Mouse (Mus musculus) liver, adult 10 weeks (tissue): ENCODE data around the gene Xylb. TPM values are rescaled to one million over a fixed set of nuclear protein-coding genes. Genes with fewer than 3 reads are reported as not detected.

Experiments used
- polyA plus RNA-seq: library from polyadenylated mRNA; stranded (reverse); fragments of 350-450 nt; fragmentation: Illumina TruSeq; extraction: RNeasy Lipid Tissue Mini Kit (QIAGEN cat#74804); gene quantifications from one replicate; pipeline ENCODE4 v1.2.3, GENCODE M21; 2014; ENCODE audit warnings: low read depth, low replicate concordance

Gene Xylb
- 61.5 TPM for polyA plus RNA-seq

GRCm38 (mm10) chr9:119357331-119358057, at the start of gene Xylb:
Gene Xylb (plus strand): TSS chr9:119357381.

GRCm38 (mm10) chr9:119322289-119323259, 34.6 kb upstream of the Xylb start, which contains the start of gene Oxsr1:
Gene Oxsr1 (minus strand): TSS chr9:119322427.

DNA sequence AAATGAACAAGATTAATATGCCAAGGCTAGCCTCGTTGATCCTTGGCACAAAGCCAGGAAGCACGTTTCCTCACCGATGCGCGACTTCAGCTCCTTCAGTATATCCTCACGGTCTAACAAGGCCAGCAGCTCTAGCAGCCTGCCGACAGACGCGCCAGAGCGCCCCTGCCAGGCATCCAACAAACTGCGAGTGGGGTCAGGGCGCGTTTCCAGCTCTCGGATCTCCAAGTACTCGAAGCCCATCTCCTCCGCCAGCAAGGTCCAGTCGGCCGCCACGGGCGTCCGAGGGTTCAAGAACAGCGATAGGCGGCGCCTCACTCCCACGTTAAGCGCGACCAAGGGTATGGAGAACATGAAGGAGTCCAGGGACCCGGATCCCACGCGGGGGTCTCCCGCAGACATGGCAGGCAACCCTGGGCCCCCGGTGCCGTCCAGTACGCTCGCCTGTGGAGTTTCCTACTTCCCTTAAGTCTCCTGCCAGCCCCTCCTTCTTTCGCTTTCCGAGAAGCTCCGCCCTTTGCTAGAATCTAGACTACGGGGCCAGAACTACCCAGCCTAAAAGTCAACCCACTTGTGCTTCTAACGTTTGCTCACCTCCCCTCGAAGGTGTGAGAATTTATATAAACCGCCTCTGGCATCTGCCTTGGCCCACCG, 17.5 kb upstream of the Xylb start, which contains the start of gene Acaa1a:
Acaa1a (plus strand) TSS at position 119 of the 654 bp plus-strand sequence.

DNA sequence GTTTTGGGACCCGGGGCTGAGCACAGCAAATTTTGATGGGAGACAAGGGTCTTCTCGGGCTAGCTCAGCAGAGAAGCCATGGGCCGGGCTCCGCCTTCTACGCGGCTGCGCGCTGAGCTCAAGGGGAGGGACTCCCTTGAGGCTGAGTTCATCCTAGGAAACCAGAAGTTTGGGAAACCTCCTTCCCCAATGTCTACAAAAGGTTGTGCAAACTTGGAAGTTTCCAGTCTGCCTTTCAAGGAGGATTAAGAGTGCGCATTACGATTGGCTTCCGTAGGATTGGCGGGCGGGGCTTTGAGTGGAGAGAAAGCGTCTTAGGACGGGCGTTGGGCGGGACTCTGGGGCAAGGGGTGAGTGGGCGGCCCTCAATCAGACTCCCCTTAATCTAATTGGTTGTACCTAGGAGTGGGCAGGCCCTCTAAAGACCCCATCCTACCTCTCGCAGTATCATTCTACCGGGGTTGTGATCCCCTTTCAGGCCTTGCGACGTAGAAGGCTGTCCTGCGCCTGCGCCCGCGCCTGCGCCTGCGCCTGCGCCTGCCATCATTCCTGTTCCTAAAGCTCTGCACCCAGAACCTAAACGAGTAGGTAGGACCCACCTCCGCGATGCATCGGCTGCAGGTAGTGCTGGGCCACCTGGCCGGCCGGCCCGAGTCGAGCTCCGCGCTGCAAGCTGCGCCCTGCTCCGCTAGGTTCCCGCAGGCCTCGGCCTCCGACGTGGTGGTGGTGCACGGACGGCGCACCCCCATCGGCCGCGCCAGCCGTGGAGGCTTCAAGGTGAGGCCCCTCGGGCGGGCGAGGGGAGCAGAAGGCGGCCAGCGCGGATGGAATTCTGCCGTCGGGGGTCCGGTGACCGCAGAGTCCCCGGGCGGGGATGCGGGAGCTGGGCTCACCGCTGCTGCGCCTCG, 16.0 kb upstream of the Xylb start, which contains the start of gene Myd88:
Myd88 (minus strand) TSS at position 503 of the 908 bp plus-strand sequence.

GRCm38 (mm10) chr9:119365284-119365683, 8.1 kb downstream of the Xylb start, which contains the start of gene Slc22a14:
Gene Slc22a14 (minus strand): TSS chr9:119365553.

GRCm38 (mm10) chr9:119401801-119402214, 44.6 kb downstream of the Xylb start, which contains the start of gene Acvr2b:
Gene Acvr2b (plus strand): TSS chr9:119402118.

Other genes with a start within 250 kb of the Xylb start
- 82.1 TPM for gene Acaa1b, start 200.3 kb upstream of the Xylb start, polyA plus RNA-seq
- not detected for gene Gm47289, start 198.2 kb upstream of the Xylb start, polyA plus RNA-seq
- gene Slc22a13, start 148.3 kb upstream of the Xylb start, polyA plus RNA-seq: not detected
- gene Oxsr1, start 35.0 kb upstream of the Xylb start, polyA plus RNA-seq: 18.3 TPM
- gene Acaa1a, start 17.7 kb upstream of the Xylb start, polyA plus RNA-seq: 9.2 TPM
- 5.0 TPM for gene Myd88, start 16.0 kb upstream of the Xylb start, polyA plus RNA-seq
- not detected for gene Slc22a14, start 8.2 kb downstream of the Xylb start, polyA plus RNA-seq
- gene Acvr2b, start 44.7 kb downstream of the Xylb start, polyA plus RNA-seq: 0.19 TPM
- gene Exog, start 87.6 kb downstream of the Xylb start, polyA plus RNA-seq: 0.37 TPM
- not detected for gene Scn5a, start 221.6 kb downstream of the Xylb start, polyA plus RNA-seq